Mouse (Mus musculus): ENCODE measurements around the gene As3mt.

DNA sequence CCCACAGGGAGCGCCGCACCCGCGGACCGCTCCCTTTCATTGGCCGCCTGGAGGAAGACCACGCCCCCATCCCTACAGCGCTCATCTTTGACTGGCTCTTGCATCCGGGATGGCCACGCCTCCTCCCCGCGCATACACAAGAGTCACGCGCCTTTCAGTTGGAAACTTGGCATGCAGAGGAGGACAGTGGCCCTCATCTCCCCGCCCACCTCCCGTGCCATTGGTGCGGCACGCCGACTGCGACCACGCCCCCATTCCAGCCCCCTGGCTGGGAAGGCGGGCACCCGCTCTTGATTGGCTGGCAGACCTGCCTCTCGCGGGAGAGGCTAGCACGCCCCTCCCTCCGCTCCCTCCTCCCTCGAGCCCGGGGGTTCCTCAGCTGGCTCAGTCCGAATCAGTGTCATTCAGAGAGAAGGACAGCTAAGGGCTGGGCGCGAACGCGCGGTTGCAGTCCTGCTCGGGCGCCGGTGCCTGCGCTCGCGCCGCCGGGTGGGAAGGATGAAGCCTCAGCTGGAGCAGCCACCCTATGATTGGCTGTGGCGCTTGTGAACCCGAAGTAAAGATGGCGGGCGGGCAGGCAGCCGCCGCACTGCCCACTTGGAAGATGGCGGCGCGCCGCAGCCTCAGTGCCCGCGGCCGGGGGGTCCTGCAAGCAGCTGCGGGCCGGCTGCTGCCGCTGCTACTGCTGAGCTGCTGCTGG lies 54.1 kb downstream of the As3mt start, which contains the start of gene Cnnm2:
- TF ChIP-seq CTCF (IDR thresholded peaks at IDR 0.05; ENCODE audit: low read depth, low read length) = no peak
- no peak for TF ChIP-seq GATA1 (IDR thresholded peaks at IDR 0.05; ENCODE audit: borderline replicate concordance, low read length)
- no peak for TF ChIP-seq GATA2 (IDR thresholded peaks at IDR 0.05; ENCODE audit: borderline replicate concordance, low read depth, low read length)
- TF ChIP-seq POLR2AphosphoS5 (IDR thresholded peaks at IDR 0.05; ENCODE audit: insufficient replicate concordance, low read depth, low read length) = no peak

Measured in G1E (cell line).